Mouse (Mus musculus): ENCODE results near the gene Serpinb9b.
A peak's percentile ranks its signal among the peaks of the same experiment; 100 is the strongest.
"Not testable (repeated sequence)": the region's sequence is repeated elsewhere in the genome, so short reads cannot be mapped to it uniquely, and the experiment has no call there.

Gene Serpinb9b

GRCm38 (mm10) chr13:33027244-33027643 is at the start of gene Serpinb9b:
Gene Serpinb9b, plus strand, starts transcription at chr13:33027416.
- no peak for DNase-seq (ENCODE audit: low spot score)

DNA sequence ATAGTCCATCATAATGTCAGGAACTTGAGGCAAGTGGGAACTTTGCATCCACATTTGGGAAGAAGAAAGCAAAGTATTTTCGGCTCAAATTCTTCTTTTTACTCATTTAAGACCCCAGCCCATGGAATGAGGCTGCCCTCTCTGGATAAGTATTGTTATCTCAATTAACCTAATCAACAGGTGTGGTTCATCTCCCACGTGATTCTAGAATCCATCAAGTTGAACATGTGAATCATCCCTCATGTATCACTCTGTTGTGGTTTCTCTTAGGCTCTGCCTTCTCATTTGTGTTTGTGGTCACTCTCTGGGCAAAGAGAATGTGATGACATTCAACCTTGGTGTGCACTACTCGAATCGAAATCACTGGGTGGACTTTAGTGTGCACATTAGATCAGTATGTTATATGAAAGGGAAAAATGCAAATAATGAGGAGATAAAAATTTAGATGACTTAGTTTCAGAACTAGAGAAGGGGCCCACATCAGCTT is 44.6 kb upstream of the Serpinb9b start:
- no peak for DNase-seq (ENCODE audit: low spot score)

DNA sequence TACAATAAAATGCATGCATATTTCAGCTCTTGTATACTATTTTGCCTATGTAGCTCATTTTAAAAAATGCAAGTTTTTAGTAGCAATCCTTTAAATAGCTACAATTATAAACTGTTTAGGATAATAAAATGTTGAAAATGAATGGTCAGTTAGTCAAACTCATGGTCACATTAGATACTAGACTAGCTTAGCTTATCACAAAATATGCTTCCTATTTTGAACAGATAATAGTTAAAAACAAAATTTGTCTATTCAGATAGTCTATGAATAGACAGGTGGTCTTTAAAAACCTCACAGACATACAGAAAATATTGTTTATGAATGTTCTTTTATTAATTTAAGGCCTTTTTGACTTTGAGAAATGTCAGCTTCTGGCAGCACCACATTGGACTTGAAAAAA is 41.0 kb upstream of the Serpinb9b start:
- no peak for DNase-seq (ENCODE audit: low spot score)

DNA sequence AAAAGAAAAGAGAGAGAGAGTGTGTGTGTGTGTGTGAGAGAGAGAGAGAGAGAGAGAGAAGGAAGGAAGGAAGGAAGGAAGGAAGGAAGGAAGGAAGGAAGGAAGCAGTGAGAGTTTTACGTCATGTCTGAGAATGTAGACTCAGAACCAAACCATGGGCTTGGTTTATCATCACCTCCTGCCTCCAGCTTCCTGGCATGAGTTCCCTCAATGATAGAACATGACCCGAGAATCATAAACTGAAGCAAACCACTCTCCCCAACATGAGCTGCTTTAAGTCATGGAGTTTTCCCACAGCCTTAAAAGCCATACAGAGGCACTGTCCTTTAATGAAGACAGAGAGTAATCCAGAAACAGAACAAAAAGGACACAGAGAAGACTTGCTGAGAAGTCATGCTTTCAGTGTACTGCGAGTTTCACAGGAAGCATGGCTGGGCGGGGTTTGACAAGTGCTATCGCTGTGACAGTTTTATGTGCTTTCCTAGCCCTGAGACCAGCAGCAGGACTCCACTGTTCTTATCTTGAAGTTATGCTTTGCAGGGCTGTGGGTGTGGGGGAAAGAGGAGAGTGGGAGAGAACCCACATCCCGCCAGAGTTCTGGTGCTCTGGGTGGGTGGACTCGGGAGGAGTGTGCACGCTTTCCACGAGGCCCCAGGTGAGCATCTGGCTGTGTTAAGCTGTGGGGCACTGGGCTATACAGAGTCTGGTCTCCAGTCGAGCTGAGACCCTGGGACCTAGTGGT is 33.9 kb upstream of the Serpinb9b start:
- DNase-seq (ENCODE audit: low spot score): no peak

GRCm38 (mm10) chr13:32993894-32994242 is 33.3 kb upstream of the Serpinb9b start:
- no peak for DNase-seq (ENCODE audit: low spot score)

GRCm38 (mm10) chr13:32995051-32995450 is 32.2 kb upstream of the Serpinb9b start:
- DNase-seq (ENCODE audit: low spot score): no peak

GRCm38 (mm10) chr13:33001341-33001740 is 25.9 kb upstream of the Serpinb9b start:
- DNase-seq (ENCODE audit: low spot score): no peak

DNA sequence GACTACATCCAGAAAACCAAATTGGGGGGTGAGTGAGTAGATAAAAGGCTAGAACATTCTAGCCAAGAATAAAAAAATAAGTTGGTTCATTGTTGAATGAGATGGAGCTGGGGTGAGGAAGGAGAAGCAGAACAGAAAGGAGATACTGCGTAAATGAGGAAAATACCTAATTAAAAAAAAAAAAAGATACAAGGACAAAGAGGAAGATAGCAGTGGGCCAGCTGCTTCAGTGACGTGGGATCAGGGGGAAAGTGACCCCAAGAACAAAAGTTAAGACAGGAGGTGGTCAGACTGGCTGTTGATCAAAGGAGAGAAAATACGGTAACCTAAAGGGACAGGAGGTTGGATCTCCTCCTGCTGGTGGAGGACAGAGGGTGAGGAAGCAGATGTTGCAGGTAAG is 24.3 kb upstream of the Serpinb9b start, which contains the start of gene Serpinb9:
Serpinb9 (plus strand) TSS at position 301 of the 400 bp plus-strand sequence.
- no peak for DNase-seq (ENCODE audit: low spot score)

DNA sequence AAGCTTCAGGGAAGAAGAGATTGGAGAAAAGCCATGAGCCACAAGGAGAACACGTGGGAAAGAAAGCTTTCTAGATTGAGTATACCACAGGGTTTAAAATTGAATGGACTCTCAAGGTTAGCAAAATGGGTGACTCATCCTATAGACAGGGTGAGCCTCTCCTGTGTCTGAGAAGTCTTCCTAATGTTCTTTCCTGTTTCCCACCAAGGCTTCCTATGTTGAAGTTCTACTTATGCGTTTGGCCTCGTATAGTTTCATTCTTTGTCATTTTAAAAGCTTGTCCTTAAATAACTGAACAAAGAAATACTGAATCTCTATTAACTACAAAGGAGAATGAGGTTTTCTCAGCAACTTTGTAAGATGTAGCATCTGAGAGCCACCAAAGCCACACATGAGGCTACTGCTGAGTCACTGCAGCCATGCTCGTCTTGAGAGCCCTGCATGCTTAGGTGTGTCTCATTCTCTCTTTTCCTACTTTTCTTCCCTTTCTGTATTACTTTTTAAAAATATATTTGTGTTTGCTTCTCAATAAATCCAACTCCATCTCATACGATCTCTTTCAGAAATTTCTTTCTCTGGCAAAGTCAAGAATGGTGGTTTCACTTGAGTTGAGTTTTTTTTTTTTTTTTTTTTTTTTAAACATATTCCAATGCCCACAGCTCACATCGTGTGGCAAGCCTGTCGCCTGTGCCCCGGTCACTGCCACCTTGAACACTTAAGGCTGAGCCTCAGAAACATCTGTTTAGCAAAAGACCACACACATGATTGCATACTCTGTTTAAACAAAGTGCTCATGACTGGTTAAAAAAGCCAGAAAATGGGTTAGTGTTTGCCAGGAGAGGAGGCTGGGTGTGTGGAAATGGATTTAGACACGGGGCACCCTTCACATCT is 23.4 kb upstream of the Serpinb9b start:
- no peak for DNase-seq (ENCODE audit: low spot score)

DNA sequence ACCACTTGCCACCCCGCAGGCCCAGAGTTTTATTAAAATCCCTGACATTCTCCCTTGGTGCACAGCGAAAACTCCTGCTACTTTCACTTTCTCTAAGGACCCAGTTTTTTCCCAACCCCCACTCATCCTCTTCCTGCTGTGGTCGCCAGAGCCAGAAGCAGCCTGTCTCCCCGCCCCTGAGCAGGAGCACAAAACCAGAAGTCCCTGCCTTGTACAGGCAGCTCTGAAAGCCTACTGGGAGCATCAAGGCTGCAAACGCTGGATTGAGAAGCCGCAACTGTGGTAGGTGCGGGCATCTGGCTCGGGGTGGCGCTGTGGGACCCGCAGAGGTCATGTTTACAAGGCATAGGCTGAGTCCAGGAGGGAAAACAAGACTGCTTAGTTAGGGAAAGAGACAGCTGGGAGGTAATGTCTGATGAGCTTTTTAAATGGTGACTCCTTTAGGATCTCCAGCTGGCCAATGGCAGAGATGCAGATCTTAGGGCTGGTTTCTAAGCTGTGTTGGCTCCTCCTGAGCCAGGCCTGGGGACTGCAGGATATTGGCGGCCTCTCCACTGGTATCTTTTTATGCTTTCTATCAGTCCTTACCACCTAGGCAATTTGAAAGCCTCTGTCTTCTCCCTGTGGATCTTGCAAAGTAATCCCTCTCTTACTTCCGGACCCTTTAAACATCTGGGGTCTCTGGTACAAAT is 22.7 kb upstream of the Serpinb9b start:
- DNase-seq (ENCODE audit: low spot score): peak; percentile 67

GRCm38 (mm10) chr13:33005501-33006075 is 21.6 kb upstream of the Serpinb9b start:
- no peak for DNase-seq (ENCODE audit: low spot score)

- DNase-seq (ENCODE audit: low spot score): no peak
Measured at GRCm38 (mm10) chr13:33006555-33006954, 20.7 kb upstream of the Serpinb9b start.

- no peak for DNase-seq (ENCODE audit: low spot score)
Measured at GRCm38 (mm10) chr13:33012395-33012794, 14.8 kb upstream of the Serpinb9b start.

GRCm38 (mm10) chr13:33013271-33013670 is 13.9 kb upstream of the Serpinb9b start:
- no peak for DNase-seq (ENCODE audit: low spot score)

DNA sequence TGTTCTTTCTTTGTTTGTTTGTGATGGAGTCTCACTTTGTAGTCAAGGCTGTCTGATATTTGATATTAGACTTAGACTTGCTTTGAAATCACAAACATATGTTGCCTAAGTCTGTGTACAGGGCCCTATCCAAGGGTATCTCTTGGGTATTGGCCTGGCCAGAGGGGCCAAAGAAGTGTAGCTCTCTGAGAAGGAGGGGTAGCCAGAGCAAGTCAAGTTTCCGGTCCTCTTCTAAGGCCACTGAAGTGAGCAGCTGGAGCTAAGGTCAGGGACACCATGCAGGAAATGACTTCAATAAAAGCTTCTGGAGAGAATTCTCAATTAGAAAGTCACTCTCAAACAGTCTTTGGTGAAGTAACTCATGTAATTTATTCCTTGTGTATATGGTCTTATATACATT is 4.8 kb upstream of the Serpinb9b start:
- no peak for DNase-seq (ENCODE audit: low spot score)

- DNase-seq (ENCODE audit: low spot score): no peak
Measured at GRCm38 (mm10) chr13:33026427-33027057, 674 bp upstream of the Serpinb9b start.

- DNase-seq (ENCODE audit: low spot score): no peak
Measured at GRCm38 (mm10) chr13:33028146-33028545, 930 bp downstream of the Serpinb9b start.

DNA sequence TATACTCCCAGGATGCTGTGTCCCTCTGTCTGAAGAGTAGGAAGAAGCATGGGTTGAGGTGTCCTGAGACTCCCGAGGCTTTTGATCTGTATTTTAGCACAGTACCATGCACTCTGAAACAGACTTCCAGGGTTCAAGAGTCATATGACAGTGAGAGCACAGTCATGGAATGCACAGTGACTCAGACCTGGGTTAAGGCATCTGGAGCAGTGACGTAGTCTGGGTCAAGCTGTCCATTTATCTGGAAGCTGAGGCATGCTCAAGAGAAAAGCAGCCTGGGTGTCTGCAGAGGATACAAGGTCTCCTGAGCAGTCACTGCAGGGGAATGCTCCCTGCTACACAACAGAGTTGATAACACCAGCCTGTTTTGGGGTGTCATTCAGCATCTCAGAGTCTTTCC is 1.3 kb downstream of the Serpinb9b start:
- DNase-seq (ENCODE audit: low spot score): no peak

DNA sequence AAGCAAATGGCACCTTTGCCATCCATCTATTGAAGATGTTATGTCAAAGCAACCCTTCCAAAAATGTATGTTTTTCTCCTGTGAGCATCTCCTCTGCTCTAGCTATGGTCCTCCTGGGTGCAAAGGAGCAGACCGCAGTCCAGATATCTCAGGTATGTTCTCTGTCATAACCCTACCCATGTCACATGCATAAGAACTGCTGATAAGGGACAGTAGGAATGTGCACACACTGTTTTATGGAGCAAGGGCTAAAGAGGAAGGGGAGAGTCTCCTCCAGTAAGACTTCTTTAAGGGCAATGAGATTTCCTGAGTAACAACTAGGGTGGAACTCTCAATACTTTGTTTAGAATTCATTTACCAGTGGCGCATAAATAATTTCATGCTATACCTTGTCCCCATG is 2.3 kb downstream of the Serpinb9b start:
- not testable (repeated sequence) for DNase-seq (ENCODE audit: low spot score)

DNA sequence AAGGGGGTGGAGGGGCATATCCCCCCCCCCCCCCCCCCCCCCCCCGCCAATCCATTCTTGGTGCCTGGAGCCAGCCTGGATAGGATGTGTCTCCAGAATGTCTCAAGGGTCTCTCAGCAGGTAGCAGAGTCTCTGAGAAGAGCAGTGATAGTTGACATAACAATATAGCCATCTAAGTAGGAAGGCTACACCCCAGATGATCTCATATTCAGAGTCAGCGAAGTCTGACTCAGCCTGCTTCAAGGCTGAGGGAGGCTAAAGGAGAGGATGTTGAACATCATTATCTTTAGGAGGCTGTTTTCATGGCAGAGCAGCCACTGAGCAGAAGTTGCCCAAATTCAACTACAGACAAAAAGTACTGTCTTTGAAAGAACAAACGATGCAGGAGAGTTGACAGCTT is 3.1 kb downstream of the Serpinb9b start:
- no peak for DNase-seq (ENCODE audit: low spot score)

DNA sequence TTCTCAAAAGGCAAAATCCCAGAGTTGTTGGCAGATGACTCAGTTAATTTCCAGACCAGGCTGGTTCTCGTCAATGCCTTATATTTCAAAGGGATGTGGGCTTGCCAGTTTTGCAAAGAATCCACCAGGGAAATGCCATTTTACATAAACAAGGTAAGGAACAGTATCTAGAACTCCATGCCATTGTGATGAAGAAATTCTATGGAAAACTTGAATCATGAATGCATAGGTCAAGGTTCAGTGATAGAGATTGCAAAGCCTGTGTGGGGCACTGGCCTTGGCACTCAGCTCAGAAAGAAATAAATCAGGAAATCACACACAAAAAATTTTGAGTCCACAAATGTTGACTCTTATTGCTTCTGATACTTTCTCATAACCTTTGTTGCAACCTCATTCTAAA is 8.3 kb downstream of the Serpinb9b start:
- DNase-seq (ENCODE audit: low spot score): no peak

GRCm38 (mm10) chr13:33043542-33043941 is 16.3 kb downstream of the Serpinb9b start:
- DNase-seq (ENCODE audit: low spot score): no peak

All from urinary bladder, postnatal 25 days (tissue).